Mouse (Mus musculus): ENCODE measurements around the gene Gprc5b.

Gprc5b gene

DNA sequence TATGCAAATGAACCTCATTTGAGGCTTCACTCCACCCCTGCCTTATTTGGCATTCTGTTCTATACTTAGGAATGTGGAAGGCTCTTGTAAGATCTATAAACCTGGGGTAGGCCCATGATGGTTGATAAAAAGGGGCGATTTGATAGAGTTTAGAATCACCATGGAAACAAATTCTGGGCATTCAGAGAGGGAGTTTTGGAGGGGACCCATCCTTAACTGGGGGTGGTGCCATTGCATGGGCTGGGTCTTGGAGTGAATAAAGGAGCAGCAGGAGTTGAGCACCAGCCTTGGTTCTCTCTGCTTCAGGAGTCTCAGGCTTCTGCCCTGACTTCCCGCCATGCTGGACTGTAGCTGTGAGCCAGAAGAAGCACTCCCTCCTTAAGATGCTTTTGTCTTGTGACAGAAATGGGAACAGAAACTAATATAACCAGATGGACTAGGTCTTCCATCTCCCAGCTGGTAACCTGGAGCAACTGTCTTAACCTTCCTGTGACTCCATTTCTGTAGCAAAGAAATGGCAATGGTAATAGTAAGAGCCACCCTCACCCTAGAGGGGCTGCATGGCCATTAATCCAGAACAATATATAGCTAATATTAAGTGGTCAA, 46.2 kb downstream of the Gprc5b start:
- DNase-seq (ENCODE audit: low spot score) = no peak

DNA sequence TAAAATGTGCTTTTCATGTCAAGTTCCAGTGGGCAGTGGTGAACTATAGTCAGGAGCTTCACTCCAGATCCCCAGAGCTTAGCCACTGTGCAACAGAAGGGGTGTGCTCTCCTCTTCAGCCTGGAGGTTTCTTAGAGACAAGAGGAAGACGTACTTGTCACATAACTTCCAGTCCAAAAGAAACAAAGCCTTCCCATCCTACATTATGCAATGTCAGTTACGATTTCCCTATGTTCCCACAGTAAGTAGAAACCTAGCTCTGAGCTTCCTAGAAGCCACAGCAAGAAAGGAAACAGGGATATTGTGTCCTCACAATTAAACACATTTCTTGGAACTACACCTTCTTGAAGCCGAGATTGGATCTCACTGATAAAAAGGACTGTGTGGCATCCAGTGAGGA, 47.8 kb downstream of the Gprc5b start:
- no peak for DNase-seq (ENCODE audit: low spot score)

DNA sequence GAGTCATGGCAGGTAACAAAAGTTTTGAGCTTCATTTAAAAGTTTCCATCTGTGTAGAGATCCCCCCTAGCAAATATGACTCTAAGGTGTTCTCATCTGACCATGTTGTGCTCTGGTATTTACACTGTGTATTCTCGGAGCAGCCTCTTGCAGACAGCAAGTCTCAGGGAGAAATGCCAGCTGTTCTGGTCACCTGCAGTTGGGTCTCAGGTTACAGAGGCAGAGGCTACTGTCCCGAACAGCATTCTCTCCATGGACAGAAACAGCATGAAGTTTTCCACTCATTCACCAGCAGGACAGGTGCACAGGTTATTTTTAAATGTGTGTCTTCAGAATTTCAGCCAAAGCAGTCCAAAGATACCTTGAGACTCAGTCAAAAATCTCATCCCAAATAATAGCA, 50.1 kb downstream of the Gprc5b start:
- DNase-seq (ENCODE audit: low spot score) = no peak

DNA sequence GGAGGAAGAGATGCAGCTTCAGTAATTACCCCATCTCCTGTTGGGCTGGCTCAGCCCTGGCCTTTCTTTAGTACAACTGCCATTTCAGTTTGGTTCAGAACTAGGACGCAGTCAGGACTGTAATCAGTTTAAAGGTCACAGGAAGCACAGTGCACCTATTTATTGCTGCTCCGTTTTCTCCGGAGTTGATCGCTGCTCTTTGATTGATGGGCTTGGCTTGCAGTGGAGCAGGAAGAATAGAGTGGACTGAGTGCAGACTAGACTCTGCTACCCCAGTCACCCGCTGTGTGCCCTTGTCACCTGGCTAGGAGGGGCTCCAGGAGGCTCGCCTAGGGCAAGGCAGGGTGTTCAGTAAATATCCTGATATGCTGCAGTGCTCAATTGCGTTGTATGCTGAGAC, 51.8 kb downstream of the Gprc5b start:
- DNase-seq (ENCODE audit: low spot score) = no peak

DNA sequence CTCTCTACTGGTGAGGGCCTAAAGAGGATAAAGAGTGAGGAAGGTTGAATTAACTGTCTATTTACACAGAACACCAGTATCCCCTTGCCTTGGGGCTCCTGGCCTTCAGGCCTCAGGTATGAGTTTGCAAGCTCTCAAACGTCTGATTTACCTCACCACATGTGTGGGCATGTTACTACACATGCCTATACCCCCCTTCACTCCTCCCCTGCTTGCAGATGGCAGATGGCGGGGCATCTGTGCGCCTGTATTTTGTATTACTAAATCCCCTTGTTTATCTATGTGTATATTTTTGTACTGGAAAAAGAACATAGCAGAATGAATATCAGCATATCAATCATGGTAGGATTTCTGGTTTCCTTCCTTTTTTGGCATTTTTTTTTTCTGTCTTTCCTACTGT, 52.7 kb downstream of the Gprc5b start:
- no peak for DNase-seq (ENCODE audit: low spot score)

DNA sequence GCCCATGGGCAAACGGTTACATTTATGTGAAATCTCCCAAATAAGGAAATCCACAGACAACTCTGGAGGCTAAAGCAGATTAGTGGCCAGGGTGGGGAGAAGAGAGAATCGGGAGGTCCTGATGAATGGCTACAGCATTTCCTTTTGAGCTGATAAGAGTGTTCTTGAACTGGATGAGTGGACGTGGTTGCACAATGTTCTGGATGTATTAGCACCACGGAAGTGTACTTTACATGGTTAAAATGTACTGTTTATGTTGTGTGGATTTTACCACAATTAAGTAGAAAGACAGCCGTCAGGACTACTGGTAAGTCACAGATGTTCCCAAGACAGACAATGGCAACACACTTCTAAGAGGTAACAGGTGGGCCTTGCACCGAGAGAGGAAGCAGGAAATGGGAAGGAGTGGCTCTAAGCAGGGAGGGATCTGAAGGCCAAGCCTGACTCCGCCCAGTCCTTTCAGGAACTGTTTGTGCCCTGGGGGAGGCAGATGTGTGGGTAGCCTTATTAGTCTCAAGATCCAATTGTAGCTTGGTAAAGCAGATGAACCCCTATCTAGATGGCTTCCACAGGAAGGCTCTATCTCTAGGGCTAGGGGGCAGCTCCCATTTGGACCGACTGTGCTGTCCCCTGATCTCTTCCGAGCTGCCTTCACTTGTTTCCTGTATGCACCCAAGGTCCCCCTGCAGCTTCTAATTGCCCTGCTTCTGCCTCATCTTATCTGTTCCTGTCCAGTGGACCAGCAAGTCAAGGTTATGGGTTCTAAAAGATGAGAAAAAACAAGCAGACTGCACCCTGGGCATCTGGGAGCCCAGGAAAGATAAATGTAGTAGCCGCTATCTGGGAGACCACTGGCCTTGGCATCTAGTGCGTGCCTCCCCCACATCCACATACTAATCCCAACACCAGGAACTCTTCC, 57.3 kb downstream of the Gprc5b start:
- peak; percentile 62 for DNase-seq (ENCODE audit: low spot score)

DNA sequence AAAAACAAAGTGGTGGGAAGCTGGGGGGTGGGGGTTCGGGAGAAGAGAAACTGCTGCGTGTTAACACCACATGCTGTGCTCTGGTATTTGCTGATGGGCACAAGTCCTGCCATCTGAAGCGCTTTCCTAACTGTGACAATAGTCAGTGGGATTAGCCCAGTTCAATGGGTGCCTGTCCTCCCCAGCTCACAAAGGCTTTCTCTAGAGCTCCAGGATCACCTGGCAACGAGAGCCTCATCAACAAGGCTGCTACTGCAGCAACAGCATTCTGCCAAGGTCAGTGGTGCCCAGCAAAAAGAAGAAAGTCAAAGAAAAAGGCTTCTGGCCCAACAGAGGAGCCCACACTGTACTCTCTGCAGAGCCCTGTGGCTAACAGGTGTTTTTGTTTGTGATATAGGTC, 58.2 kb downstream of the Gprc5b start:
- peak; percentile 39 for DNase-seq (ENCODE audit: low spot score)

DNA sequence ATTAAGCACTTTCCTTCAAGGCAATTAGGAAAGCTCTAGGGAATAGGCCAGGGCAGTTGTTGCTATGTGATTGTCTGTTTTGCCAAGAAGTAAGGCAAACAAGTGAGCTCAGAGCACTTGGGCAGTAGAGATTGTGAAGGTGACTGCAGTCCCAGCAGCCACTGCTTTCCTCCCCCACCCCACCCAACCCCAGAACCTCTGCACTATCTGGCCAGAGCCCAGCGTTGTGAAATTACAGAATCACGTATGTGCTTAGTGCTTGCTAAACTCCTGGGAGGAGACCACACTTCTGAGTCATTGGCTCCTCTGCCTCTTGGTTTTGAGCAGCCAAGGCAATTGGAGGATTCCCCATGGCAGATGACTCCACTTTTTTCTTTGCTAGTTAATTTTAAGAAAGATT, 59.7 kb downstream of the Gprc5b start:
- peak; percentile 50 for DNase-seq (ENCODE audit: low spot score)

DNA sequence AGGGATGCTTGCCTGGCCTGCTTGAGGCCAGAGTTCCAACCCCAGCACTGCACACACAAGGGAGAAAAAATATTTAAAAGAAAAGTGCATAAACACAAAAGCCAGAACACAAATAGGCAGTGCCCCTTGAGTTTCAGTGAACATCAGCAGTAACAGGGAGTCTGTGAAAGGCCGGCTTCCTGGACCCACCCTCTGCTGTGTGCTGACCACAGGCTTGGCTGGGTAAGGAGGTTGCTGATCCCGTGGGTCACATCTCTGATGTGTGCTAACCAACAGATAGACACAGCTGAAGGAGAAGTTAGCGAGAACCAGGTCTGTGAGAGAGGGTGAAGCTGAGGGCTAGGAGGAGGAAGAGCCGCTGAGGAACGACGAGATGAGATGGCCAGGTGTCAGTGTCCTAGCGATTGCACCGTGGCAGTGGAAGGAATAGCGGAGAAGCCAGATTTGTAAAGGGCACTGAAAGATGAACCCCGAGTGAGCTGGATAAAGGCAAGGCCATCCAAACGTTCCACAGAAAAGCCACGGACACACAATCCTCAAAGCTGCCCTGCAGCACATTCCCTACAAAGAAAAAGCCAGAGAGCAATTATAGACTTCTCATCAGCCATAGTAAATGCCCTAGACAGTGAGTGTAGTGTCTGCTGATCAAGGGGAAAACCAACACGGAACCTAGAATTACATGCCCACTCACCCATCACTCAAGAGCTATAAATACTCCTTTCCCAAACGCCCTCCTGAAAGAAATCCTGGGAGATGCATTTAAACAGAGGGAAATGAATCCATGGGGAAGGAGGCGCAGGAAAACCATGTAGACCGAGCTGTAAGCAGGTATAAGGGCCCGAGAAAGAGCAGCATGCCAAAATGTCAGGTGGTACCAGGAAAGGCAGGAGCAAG, 63.3 kb downstream of the Gprc5b start:
- DNase-seq (ENCODE audit: low spot score) = no peak

DNA sequence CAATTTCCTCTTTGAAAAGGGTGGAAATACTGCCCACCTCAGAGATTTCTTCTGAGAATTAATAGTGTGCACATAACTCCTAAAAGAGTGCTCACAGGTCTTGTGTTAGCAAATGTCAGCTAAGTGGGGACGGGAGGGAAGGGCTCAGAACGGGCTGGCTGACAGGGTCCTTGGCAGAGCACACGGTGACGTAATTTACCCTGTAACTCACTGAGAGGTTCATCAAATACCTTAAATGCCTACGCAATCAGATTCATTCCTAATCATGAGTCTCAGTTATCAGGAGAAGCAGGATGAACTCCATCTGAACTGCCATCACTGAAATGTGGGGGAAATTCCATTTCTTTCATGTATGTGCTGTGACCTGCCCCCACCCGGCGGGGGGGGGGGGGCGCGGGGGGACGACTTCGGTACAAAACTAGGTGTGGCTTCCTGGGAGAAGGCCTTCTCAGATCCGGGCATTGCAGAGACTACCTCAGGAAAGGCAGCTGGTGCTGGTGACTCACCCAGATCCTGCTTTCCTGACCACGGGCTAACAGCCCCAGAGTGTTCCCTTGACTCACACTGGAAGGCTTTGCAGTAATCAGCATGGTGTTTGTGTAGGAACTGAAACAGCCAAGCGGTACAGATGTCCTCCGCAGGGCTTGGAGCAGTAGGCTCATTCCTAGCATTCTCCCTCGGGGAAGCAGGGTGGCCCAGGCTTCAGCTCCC, 65.3 kb downstream of the Gprc5b start:
- DNase-seq (ENCODE audit: low spot score) = peak; percentile 49

DNA sequence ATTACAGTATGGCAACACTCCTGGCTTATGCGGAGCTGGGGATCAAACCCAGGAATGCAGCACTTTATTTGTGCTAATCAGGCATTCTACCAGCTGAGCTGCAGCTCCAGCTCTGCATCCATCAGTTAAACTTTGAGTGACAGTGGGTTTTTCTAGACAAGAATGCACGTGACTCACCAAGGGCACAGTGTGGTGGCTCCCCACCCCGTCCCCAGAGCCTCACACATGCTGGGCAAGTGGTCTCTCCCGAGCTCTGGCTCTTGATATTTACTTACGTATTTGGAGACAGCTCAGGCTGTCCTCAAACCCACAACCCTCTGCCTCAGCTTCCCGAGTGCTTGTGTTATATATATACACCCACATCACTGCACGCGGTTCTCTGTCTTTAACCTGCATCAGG, 66.1 kb downstream of the Gprc5b start:
- no peak for DNase-seq (ENCODE audit: low spot score)

DNA sequence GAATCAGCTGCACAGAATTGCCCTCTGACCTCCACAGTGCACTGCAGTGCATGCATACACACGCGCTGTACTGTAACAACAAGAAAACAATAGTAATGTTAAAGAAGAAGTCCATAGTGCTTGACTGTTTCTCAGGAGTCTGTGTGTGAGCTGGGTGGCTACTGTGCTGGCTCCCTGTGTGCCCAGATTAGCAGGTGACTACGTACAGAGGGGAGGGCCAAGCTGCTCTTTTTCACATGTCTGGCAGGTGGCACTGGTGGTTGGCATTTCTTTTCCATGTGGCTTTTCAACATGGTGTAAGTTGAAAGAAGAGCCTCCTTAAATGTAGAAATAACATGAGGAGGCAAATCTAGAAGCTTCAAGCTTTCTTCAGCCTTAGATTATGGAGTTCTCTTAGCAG, 66.7 kb downstream of the Gprc5b start:
- no peak for DNase-seq (ENCODE audit: low spot score)

DNA sequence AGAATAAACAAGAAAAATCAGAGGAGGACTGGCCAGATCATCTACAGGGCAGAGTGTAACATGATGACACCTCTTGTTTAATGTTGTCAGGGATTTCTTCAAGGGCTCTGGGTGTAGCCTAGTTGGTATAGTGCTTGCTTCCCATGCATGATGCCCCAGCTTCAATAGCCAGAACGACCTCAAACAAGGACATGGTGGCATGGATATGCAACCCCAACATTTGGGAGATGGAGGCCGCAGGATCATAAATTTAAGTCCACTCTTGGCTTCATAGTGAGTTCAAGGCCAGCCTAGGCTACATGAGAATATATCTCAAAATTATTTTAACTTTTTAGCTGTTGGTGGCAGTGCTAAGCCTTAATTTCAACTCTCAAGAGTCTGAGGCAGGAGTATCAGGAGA, 67.7 kb downstream of the Gprc5b start:
- DNase-seq (ENCODE audit: low spot score) = no peak

DNA sequence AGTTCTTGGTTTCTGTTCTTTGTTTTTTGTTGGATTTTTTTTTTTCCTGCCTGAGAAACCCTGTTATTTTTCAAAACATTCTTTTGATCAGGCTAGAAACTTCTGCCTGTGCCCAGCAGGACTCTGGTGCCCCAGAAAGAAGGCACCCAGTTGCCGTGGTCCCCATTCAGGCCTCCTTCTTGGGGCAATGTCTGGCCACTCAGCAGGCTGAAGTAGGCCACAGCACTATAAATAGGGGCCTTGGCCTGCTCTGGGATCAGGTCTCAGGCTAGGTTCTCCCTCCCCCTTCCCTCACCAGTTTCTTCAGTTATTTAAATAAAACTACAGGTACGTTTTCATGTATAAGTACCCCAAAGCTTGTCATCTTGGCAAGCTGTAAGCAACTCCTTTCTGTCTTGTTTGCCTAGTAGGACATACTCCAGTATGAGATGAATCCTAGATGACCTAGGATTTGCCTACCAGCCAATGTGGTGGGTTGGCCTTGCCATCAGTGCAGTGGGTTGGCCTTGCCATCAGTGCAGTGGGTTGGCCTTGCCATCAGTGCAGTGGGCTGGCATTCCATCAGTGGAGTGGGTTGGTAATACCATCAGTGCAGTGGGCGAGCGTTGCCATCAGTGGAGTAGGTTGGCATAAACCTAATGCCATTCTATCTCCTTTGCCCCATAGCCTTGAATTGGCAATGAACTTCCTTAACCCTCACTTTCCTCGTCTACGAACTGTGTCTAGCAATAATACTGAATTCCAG, 68.3 kb downstream of the Gprc5b start:
- DNase-seq (ENCODE audit: low spot score) = no peak

DNA sequence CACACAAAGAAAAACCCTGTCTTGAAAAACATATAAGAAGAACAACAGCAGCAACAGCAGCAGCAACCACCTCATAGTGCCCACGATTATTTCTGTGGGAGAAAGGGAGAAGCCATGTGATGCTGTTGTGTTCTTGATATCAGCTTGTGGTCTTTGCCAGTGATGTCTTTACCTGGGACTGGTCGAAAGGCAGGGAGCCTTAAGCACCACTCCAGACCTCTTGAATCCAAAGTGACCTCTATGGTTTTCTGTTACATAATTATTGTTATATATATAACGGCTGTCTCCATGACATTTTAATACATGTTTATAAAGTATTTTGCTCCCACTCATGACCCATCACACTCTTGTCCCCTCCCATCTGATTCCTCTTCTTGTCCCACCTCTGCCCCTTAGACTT, 69.5 kb downstream of the Gprc5b start:
- no peak for DNase-seq (ENCODE audit: low spot score)

DNA sequence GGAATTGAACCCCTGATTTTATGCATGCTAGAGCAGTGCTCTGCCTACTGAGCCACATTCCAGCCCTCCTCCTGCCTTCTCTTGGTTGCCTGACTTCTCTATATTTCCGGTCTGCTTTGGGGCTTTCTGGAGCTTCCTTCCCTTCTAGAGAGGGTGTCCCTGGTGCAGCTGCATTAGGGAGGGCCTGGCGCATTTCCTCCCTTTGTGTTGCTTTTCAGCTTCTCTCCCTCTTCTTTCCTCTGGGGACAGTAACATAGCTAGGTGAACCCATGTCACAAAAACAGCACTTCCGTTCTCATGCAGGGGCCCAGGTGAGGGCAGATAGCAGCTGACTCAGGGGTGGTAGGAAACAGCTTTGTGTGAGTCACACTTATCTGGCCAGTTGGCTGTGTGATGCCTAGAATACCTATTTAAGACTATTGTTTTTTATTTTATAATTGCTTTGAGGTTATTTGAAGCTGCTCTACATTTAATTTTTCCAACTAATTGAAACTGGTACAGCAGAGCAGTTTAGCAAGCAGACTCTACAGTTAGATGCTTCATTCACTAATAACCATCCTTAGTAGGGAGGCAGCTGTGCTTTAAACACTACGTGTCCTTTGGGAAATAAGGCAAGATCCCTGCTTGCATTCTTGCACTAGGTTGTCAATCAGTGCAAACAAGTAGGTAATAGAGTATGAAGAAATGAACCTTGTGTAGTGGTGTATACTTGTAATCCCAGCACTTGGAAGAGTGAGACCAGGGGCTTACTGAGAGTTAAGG, 72.4 kb downstream of the Gprc5b start:
- no peak for DNase-seq (ENCODE audit: low spot score)

Data from ovary, adult 18-20 months (tissue).